Mouse (Mus musculus) ovary, postnatal 14 days (tissue): Measurements from ENCODE around the gene Cyb5d1.
A peak's percentile ranks its signal among the peaks of the same experiment; 100 is the strongest.

Source experiments
- DNase-seq: peaks from one replicate; pipeline ENCODE4 v3.0.0; 2022; ENCODE audit warnings: low spot score

Gene Cyb5d1

DNA sequence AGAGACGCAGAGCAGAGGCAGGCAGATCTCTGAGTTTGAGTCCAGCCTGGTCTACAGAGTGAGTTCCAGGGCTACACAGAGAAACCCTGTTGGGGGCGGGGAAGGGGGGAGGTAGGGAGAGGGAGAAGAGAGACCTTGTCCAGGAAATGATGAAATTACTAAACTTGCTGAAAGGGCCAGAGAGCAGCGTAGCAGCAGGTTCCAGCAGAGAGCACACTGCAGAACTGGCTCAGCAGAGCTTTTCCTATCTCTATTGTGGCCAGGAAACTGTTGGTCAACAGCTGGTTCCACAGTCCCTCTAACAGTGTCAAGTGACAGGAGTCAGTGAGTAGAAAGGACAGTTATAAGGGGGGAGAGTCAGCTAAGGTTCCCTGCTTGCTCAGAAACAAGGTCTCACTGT, 15.8 kb downstream of the Cyb5d1 start:
- no peak for DNase-seq

DNA sequence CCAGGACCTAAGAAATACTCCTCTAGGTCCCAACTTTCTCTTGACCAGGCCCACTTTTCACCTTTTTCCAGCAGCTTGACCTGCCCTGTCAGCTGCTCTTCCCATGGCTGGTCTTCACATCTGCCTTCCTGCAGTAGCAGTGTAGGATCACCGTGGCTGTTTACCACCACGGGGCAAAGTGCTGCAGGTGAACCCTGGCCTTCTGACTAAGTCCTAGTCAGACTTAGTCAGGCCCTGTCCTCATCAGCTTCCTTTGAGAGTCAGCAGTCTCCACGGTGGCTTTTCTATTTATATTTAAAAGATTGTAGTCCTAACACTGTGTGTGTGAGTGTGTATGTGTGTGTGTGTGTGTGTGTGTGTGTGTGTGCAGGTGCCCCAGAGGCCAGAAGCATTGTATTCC, 17.7 kb downstream of the Cyb5d1 start:
- DNase-seq: no peak

DNA sequence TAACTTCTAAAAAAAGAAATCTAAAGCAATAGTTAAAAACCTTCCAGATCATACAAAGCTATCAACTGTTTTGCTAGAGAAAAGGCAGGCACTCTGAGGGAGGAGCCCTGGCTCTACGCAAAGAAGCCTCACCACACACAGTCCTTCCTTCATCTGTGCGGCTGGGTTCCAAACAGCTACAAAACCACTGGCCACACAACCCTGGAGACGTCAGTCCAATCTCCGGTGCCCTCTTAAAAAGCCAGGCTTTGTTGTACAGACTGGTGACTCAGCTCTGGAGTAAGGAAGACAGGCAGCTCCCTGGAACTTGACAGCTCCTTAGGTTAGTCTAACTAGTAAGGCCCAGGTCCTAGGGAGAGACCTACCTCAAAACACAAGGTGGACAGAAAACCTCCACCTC, 19.8 kb downstream of the Cyb5d1 start:
- DNase-seq: no peak

DNA sequence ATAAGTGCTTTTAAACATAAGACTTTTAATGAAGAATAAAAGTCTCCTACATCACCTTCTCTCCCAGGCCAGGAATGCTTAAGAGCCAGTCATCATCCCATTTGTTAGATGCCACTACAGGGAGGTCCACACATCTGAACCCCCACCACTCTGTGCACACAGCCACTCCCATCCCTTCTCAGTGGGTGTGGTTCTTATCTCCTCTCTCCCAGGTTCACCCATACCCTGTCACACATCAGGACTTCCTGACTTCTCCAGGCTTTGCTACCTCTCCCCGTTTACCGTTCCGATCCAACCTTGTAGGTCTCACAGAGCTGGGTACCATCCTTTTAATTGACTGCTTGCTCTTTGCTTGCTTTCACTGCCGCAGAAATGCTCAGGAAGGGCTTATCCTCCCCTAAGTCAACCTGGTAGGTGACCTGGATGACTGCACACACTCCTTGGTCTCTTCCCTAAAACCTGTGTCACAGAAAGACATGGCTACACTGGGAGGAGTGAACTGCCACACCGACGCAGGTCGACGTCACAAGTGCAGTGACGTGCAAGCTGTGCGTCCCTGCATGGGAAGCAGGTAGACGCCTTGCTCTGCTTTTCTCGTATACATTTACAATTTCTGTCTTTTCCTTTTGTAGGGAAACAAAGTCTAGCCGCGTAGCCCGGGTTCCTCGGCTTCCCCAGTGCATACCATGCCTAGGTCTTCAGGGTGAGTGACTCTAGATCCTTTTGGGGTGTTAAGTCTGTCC, 22.0 kb downstream of the Cyb5d1 start:
- no peak for DNase-seq

DNA sequence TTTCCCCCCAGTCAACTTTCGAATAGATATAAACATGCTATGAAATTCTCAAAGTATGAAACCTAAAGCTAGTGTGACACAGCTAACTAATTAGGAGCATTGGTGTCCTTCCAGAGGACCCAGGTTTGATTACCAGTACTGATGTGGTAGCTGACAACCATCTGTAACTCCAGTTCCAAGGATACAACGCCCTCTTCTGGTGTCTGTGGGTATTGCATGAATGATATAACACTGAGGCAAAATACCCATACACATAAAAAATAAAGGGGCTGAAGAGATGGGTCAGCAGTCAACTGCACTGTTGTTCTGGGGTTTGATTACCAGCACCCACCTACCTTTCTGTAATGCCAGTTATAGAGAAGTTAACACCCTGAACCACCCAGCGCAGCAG, 22.7 kb downstream of the Cyb5d1 start:
- DNase-seq: peak; percentile 16

DNA sequence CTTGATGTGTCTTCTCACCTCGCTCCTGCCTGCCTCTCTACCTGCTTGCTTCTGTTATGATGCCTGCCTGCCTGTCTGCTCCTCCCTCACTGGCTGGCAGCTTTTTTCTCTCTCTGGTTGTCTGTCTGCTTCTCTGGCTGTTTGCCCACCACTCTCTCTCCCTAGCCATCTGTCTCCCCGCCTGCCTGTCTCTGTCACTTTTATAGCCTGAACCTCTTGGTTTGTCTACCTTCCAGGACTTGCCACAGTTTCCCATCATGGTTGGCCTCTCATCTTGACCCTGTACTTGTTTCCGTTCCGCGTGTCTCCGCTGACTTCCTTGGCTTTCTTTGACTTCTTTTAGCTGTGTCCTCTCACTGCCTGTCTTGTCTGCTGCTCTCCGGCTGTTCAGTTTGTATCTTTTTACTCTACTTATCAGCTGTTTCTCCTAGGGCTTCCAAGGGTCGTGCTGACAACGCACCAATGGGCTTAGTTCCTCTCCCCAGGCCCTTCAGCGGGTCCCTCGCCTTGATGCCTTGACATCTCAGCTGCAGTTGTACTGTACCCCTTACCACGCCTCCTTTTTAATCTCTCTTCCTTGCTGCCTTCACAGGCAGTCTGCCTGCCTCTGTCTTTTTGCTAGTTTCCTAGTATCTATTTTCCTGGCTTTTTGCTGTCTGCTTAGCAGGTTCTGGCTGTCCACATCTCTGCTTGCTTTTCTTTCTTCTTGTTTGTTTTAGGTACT, 23.2 kb downstream of the Cyb5d1 start:
- no peak for DNase-seq

DNA sequence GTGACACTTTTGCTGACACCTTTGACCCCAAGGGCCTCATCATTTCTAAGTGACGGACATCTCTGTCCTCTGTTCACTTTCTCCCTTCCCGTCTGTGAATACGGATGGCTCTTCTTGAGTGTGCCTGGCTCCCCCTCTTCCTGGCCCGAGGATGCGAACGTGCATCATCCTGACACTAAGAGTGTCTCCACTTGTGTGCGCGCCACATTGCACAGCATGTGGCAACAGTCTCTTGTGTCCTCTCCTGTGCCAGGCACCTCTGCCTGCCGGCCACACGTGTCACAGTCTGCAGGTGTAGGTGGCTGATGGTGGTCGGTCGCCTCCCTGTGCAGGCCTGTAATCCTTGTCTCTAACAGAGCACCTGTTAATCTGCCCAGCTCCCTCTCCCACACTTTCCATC, 23.8 kb downstream of the Cyb5d1 start:
- DNase-seq: no peak

DNA sequence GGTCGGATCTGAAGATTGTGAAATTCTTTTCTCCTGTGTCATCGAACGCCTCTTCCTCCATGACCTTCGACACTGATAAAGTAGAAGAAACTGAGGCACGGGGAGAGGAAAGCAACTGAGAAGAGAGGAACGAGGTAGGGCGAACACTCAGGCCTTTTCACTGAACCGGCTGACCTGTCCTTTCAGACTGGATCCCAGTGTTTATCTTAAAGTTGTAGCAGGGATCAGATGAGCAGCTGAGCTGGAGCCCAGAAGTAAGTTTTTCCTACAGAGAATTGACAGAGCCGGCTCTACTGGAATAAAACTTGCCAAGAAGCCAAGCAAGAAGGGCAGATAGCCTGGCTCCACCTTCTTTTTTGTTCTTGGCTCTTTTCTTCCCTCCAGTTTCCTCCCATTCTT, 24.6 kb downstream of the Cyb5d1 start:
- no peak for DNase-seq

DNA sequence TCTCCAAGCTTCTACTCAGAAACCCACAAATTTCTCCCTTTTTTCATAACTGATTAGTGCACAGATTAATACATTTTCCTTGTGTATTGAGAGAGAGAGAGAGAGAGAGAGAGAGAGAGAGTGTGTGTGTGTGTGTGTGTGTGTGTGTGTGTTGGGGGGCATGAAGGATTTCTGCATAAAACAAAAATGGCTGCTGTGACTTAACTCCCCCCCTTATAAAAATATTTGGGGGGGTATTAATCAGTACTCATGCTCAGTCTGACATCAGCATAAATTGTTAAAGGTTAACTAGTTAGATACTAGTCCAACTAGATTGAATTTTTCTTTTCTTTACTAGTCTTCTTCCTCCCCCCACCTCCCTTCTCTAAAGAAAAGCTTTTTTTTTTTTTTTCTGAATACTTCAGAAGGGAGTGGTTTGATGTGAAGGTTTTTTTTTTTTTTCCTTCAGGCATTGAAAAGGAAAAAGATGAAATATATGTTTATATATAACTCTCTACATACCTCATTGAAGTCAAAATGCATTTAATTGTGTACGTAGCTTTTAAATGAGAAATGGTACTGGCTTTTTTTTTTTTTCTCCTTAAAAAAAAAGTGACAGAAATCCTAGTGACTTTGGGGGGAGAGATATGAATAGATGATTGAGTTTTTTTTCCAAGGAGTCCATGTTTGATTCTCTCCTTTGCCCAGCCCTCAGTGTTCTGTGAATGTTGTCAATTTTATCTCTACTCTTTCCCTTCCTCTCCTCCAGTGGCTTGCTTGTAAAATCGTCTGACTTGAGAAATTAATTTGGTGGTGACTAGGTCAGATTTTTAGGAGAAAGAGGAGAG, 25.2 kb downstream of the Cyb5d1 start:
- no peak for DNase-seq

DNA sequence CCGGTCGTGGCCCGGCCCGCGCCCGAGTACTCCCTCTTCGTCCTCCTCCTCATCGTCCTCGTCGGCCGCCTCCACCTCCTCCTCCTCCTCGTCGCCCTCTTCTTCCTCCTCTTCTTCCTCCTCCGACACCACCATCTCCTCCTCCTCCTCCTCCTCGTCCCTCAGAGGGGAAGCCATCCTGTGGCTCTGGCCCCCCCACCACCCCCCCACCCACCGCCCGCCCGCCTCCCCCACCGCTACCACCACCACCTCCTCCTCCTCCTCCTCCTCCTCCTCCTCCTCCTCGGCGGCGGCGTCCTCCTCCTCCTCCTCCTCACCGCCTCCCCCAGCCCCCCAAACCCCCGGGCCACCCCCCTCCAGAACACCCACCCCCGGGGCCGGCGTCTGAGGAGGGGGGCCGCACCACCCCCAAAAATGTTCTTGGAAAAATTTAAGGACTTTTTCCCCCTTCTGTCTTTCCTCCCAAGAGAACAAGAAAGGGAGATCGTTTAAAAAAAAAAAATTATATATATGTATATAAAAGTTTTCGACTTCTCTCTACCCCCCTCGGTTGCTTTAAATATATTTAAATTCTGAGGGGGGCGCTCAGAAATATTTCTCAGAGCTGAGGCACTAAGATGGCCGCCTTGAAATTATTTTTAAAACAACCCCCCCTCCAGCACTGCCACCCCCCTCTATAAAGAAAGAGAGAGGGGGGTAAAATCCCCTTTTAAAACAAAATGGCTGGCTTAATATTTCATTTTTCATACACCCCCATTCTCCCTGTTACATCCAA, 26.0 kb downstream of the Cyb5d1 start, which contains the start of gene Chd3:
Chd3 (minus strand) TSS at position 192 of the 775 bp plus-strand sequence.
- DNase-seq: no peak

DNA sequence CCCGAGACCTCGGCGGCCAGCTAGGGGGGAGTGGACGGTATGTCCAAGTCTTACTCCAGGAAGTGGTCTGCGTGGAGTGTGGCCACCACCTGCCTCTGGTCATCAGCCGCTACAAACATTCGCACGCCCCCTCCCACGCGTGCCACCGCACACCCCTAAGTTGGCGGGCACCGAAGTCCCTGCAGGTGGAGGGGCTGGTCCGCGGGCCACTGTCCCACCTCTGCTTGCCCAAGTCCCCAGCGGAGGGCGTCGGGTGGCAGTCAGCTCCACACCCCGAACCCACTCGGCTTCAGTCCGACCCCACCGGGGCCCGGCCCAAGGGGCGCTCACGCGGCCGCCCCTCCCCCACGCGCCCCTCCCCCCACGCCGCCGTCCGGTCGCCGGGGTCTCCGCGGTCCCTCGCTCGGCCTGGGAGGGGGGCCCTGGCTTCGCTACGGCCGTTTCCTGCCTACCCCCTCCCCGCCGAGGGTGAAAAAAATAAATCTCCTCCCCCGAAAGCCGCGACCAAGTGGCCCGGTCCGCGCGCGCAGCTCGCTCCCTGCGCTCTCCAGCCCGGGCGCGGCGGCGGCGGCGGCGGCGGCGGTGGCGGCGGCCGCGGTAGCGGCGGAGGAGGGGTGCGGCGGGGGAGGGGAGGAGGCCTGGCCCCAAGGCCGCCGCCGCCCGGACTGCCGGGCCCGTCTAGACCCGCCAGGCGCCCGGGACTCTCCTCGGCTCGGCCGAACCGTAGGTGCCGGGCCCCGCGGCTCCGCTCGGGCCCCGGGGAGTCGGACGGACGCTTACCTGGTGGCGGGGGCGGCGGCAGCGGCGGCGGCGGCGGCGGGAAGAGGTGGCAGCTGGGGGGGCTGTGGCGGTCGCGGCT, 26.8 kb downstream of the Cyb5d1 start:
- peak; percentile 34 for DNase-seq

DNA sequence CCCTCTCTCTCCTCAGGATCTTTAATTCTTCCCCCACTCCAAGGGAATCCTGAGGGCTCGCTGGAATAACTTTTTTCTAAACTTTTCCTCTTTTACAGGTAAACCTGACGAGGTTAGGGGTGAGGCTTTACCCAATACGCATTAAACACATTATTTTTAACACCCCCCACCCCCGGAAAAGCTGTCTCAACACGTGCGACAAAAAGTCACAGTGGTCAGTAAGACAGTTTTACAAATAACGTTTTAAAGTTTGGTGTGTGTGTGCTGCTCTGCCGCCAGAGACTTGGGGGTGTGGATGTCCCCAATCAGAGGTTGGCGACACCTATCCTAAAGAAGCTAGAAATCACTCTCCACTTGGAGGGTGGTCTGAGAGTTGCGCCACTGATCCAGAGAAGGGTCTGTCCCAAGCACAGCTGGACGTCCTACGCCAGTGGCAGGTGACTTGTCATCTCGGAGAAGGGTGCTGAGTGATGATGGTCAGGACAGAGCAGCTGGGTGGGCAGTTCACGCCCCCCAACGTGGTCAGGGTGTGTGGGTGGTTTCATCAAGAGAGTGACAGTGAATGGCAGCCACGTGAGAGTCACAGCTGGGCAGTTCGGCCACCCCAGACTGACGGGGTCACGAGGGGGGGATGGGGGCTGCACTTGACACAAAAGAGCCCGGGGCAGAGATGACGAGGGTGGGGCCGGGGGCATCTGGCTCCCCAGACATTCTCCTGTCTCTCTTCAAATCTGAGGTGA, 27.6 kb downstream of the Cyb5d1 start:
- peak; percentile 29 for DNase-seq

DNA sequence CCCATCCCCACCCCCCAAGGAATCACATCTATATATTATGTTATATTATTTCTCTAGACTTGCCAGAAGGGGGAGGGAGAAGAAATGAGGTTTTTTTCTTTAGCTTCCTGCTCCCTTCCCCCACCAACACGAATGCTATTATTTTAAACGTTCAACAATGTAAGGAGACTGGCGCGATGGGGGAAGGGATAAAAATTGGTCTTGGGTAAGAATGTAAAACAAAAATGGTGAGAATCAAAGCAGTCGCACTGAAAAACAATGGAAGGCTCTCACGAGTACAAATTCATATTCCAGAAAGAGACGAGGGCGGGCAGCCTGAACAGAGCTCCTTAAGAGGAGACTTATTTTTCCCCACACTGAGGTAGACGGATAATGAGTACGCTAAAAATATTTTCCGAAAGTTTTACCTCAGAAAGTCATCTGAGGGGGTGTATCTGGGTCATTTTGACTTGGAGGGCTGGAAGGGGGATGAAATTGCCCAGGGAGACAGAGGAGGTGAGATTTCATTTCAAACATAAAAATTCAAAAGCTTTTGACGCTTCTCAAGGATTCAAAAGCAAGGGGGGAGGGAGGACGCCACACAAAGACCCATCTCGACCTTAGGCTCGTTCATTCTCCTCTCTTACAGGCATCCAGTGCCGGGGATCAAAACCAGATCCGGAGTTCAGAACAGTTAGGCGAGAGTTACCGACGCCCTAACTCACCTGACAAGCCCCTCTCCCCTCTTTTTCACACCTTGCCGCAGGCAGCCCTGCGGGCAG, 28.4 kb downstream of the Cyb5d1 start:
- DNase-seq: peak; percentile 15

DNA sequence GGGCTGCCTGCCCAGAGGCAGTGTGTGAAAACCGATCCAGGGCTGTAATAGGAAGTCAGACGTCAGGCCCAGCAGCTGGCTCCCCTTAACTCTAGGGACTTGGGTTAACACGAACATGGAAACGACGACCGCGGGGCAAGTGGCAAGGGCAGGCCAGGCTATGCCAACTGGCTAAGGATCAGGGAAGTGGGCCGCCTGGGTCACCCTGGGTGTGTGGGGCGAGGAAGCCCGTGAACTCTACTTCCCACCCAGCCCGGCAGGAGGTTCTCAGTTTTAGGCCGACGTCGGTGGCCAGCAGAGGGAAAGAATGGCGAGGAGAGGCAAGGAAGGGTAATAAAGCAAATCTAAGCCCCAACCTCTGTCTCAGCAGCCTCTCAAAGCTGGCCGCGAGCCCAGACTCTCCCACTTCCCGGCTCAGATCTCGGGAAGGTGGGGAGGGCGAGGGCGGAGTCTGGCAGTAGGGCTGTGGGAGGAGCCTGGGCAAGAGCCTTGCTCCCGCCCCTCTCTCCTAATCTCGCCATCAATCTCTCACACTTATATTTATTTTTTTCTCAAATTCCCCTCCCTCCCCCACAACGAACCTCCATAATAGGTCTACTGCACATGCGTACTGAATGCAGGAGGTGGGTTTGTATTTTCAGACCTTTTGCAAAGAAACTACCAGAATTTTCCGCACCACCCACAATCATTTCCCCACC, 29.1 kb downstream of the Cyb5d1 start:
- peak; percentile 95 for DNase-seq

DNA sequence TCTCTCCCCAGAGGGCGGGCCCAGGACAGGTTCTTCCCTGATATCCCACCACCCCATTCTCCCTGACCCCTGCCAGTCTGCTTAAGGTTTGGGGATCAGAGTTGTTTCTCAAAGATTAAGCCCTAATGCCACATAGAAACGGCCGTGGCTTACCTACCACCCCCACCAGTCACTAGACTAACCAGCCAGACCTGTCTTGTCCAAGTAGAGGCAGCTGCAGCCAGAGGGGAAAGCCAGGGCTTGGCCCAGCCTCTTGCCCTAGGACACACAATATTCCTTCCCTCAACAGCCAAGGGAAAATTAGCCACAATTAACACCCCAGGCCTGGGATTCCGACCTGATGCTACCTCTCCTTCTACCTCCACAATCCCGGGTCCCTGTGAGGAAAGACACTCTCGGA, 29.7 kb downstream of the Cyb5d1 start:
- peak; percentile 13 for DNase-seq

DNA sequence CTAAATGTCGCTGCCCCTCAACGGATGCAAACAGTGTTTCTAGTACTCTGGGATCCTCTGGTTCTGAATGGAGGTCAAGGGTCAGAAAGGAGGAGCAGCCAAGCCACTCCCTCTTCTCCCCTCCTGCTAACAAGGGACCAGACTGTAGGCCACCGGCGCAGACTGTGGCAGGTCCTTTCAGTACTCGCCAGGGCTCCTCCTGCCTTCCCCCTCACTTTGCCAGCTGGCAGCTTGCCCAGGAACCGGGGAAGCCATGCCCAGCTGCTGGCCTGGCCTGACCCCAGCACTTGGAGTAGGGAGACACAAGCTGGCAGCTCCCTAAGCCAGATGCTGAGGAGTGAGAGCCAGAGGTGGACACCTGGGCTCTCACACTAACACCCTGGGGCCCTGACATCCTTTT, 30.5 kb downstream of the Cyb5d1 start:
- peak; percentile 97 for DNase-seq

DNA sequence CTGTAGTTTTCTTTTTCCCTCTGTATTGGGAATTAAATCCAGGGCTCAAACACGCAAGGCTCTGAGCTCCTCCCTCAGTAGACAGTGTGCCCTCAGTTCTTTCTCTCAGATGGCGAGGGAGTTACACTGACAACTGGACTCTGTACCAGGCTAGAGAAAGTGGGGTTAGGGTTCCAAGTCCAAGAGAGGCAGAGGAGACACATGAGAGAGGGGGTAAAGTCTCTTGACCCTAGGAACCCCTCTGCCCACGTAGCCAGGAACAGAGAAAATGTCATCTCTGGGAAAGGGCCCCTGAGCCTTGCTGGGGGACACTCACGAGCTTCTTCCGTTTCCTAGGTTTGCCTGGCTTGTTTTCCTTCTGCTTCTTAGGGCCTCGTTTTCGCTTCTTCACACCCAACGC, 31.1 kb downstream of the Cyb5d1 start:
- no peak for DNase-seq

DNA sequence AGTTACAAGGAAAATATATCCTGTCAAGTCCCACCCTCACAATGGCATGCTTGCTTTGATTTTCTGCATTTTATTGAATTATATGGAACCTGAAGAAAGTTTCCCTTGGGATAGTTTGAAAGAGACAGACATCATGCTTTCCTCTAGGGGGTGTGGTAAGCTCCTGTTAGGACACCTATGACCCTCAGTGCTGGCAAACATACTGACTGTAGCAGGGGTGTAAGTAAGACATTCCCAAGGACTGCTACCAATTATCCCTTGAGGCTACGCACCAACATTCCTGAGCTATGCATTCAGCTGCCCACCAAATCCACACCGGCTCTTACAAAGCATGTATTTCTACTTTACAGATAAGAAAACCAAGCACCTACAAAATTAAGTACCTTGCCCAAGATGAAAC, 33.0 kb downstream of the Cyb5d1 start:
- no peak for DNase-seq

DNA sequence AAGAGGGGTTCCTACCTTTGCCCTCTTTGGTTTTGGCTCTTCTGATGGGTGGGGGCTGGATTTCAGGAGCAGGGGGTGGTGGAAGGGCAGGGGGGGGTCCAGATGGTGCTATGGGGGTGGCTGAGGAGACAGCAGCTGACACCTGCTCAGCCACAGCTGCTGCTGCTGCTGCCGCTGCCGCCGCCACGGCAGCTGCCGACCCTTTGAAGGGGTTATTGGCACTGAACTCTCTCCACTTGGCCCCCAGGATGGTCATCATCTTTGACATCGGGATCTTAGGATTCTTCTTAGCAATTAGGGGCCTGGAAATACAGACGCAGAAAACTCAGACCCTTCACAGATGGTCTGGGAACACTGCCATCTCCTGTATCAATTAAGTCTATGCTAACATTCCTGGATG, 33.4 kb downstream of the Cyb5d1 start:
- DNase-seq: no peak
